Mouse (Mus musculus) heart, postnatal 14 days (tissue): ENCODE measurements around the gene Hmgcl. TPM values are rescaled to one million over a fixed set of nuclear protein-coding genes. Genes with fewer than 3 reads are reported as not detected.

Experiments used
- total RNA-seq, 2 experiments: library from RNA; stranded (reverse); gene quantifications; 2 replicates each; pipeline ENCODE4 v1.2.3; 2021

Gene Hmgcl
- total RNA-seq, 2 experiments from 2014 or later, result 69.8 to 70.4 TPM

Other genes starting within 250 kb of the Hmgcl start
- under 1 TPM; 0.44 to 0.53 TPM for gene Il22ra1, start 218.3 kb upstream of the Hmgcl start, total RNA-seq
- 1 to 10 TPM in 1 of 2 experiments, under 1 TPM in 1; 0.61 to 1.1 TPM for gene Myom3, start 186.7 kb upstream of the Hmgcl start, total RNA-seq
- gene Srsf10, start 90.7 kb upstream of the Hmgcl start, total RNA-seq, result 10 to 100 TPM; 48.1 to 59.7 TPM
- gene Pnrc2, start 72.6 kb upstream of the Hmgcl start, total RNA-seq, result 10 to 100 TPM; 79.0 to 84.8 TPM
- under 1 TPM; 0.76 to 0.93 TPM for gene Cnr2, start 51.1 kb upstream of the Hmgcl start, total RNA-seq
- gene Fuca1, start 25.7 kb upstream of the Hmgcl start, total RNA-seq, result 10 to 100 TPM; 33.5 to 40.7 TPM
- 1 to 10 TPM; 2.1 to 3.1 TPM for gene Gale, start 17.3 kb downstream of the Hmgcl start, total RNA-seq
- gene Lypla2, start 26.2 kb downstream of the Hmgcl start, total RNA-seq, result 10 to 100 TPM; 37.5 to 37.8 TPM
- 10 to 100 TPM; 17.0 to 19.4 TPM for gene Pithd1, start 40.8 kb downstream of the Hmgcl start, total RNA-seq
- gene Eloa, start 75.3 kb downstream of the Hmgcl start, total RNA-seq, result 10 to 100 TPM; 29.9 to 31.2 TPM
- gene Rpl11, start 107.0 kb downstream of the Hmgcl start, total RNA-seq, result 100 to 1,000 TPM; 257 to 279 TPM
- 10 to 100 TPM; 85.4 to 93.7 TPM for gene Id3, start 197.0 kb downstream of the Hmgcl start, total RNA-seq
- 10 to 100 TPM in 1 of 2 experiments, 1 to 10 TPM in 1; 9.4 to 10.4 TPM for gene E2f2, start 225.9 kb downstream of the Hmgcl start, total RNA-seq